ENCODE assay signal across 17 mouse cellular contexts in genomic region chr5:53632026-53632425, GRCm38 (mm10).
"Had no signal": no experiment of that assay in that cellular context is flagged by ENCODE, and none has a peak within 500 bp of the region (broad histone marks: within the 10 kb centered on the region; RNA-seq: fewer than 3 reads in every experiment).

No protein-coding gene starts in this region.

- H3K4me1 ChIP-seq: limb, embryonic 12.5 days; limb, embryonic 15.5 days had no signal

- H3K9me3 ChIP-seq: limb, embryonic 12.5 days; limb, embryonic 15.5 days; megakaryocyte, embryonic 14.5 days had no signal

- H3K9ac ChIP-seq: limb, embryonic 12.5 days; limb, embryonic 15.5 days; liver, embryonic 14.5 days; liver, postnatal 0 days; lung, embryonic 14.5 days had no signal

- DNase-seq: kidney, adult 9 months; kidney, postnatal 14 days; kidney, postnatal 4 days; left cerebral cortex, postnatal 4 days; liver, postnatal 0 days; lung, embryonic 14.5 days; midbrain, embryonic 14.5 days; right cerebral cortex, postnatal 14 days; spleen, adult 18-20 months; thymus, adult 2 months; thymus, postnatal 14 days; thymus, postnatal 4 days had no signal

- H3K27me3 ChIP-seq: limb, embryonic 12.5 days; limb, embryonic 15.5 days; megakaryocyte, embryonic 14.5 days had no signal

- H3K4me3 ChIP-seq: limb, embryonic 12.5 days; limb, embryonic 15.5 days; megakaryocyte, embryonic 14.5 days had no signal

- H3K27ac ChIP-seq: limb, embryonic 12.5 days; limb, embryonic 15.5 days; liver, embryonic 14.5 days; macrophage had no signal
